Mouse (Mus musculus): ENCODE data around the gene Sdsl.

GRCm38 (mm10) chr5:120514031-120514677, 41.5 kb upstream of the Sdsl start:
- TF ChIP-seq POLR2A (IDR thresholded peaks at IDR 0.05; ENCODE audit: borderline replicate concordance, low read depth, low read length) (no peak), CTCF (IDR thresholded peaks at IDR 0.05; ENCODE audit: low read depth, low read length) (no peak)

All from bone marrow macrophage, adult 2 months (primary cell).